Mouse (Mus musculus) neural tube, embryonic 12.5 days (tissue): ENCODE measurements around the gene Tmem59. TPM values are rescaled to one million over a fixed set of nuclear protein-coding genes. Genes with fewer than 3 reads are reported as not detected.
A peak's percentile ranks its signal among the peaks of the same experiment; 100 is the strongest.

Experiments
- ATAC-seq: fragments of 200-750 bp; cut with Nextera tagmentation; 2 replicates; pipeline ENCODE4 v1.8.0; 2017; ENCODE audit warnings: low read depth, mild to moderate bottlenecking, moderate TSS enrichment, moderate library complexity; ENCODE audit not compliant: low FRiP score
- H3K27ac ChIP-seq: fragments of 300-500 bp; sonication (generic); 2 replicates; pipeline ENCODE4 v1.5.1; 2016
- H3K27me3 ChIP-seq: fragments of 300-500 bp; sonication (generic); replicated peaks from 2 replicates; pipeline ENCODE4 v1.6.1; 2016; ENCODE audit warnings: mild to moderate bottlenecking
- H3K36me3 ChIP-seq: fragments of 300-500 bp; sonication (generic); 2 replicates; pipeline ENCODE4 v1.6.1; 2016; ENCODE audit warnings: mild to moderate bottlenecking
- H3K4me1 ChIP-seq: fragments of 300-500 bp; sonication (generic); 2 replicates; pipeline ENCODE4 v1.6.1; 2016
- H3K4me2 ChIP-seq: fragments of 300-500 bp; sonication (generic); replicated peaks from 2 replicates; pipeline ENCODE4 v1.6.1; 2016; ENCODE audit warnings: mild to moderate bottlenecking
- H3K4me3 ChIP-seq: fragments of 300-500 bp; sonication (generic); 2 replicates; pipeline ENCODE4 v1.5.1; 2016
- H3K9ac ChIP-seq: fragments of 300-500 bp; sonication (generic); 2 replicates; pipeline ENCODE4 v1.6.1; 2016; ENCODE audit warnings: mild to moderate bottlenecking
- H3K9me3 ChIP-seq: fragments of 300-500 bp; sonication (generic); 2 replicates; pipeline ENCODE4 v1.6.1; 2016; ENCODE audit warnings: mild to moderate bottlenecking
- WGBS: fragments of 180-500 bp; shearing (Covaris S2); methylation state at CpG from one replicate; pipeline ENCODE4 v1.1.7; 2016; 5-methylcytosine and 5-hydroxymethylcytosine counted together
- polyA plus RNA-seq: library from polyadenylated mRNA; unstranded; fragments of >200 nt; fragmentation: Nextera tagmentation; extraction: Ambion mirVana; gene quantifications from 2 replicates; pipeline ENCODE4 v1.2.1, GENCODE M21; 2016

Tmem59 gene
- polyA plus RNA-seq, 1 experiment from 2014 or later: 399 TPM

GRCm38 (mm10) chr4:107156983-107157401 lies 21.2 kb upstream of the Tmem59 start:
- H3K9ac ChIP-seq: no peak overlapping the region
- WGBS: 85% methylated on average over 4 of the region's 4 CpGs
- ATAC-seq: no peak
- no peaks in the 10 kb centered on the region for H3K9me3 ChIP-seq
- H3K27me3 ChIP-seq: no peaks in the 10 kb centered on the region
- no peak overlapping the region for H3K4me3 ChIP-seq
- no peaks in the 10 kb centered on the region for H3K4me1 ChIP-seq
- H3K27ac ChIP-seq: no peak overlapping the region
- H3K36me3 ChIP-seq: peaks cover 23% of the 10 kb centered on the region
- H3K4me2 ChIP-seq: no peak overlapping the region

- no peaks in the 10 kb centered on the region for H3K9me3 ChIP-seq
- H3K9ac ChIP-seq: no peak overlapping the region
- no peaks in the 10 kb centered on the region; the same call in 1 of the 2 replicates for H3K4me1 ChIP-seq
- no peak overlapping the region for H3K4me3 ChIP-seq
- 88% methylated on average over 11 of the region's 11 CpGs for WGBS
- ATAC-seq: no peak
- H3K4me2 ChIP-seq: no peak overlapping the region
- no peak overlapping the region for H3K27ac ChIP-seq
- peaks cover 23% of the 10 kb centered on the region for H3K36me3 ChIP-seq
- no peaks in the 10 kb centered on the region for H3K27me3 ChIP-seq
These were observed 18.9 kb upstream of the Tmem59 start for GRCm38 (mm10) chr4:107159166-107159773.

GRCm38 (mm10) chr4:107160181-107160580 lies 18.0 kb upstream of the Tmem59 start:
- Histone ChIP-seq H3K9ac (no peak overlapping the region), H3K27me3 (no peaks in the 10 kb centered on the region), H3K36me3 (peaks cover 20% of the 10 kb centered on the region), H3K4me2 (no peak overlapping the region), H3K4me3 (no peak overlapping the region), H3K9me3 (no peaks in the 10 kb centered on the region), H3K27ac (no peak overlapping the region), H3K4me1 (no peaks in the 10 kb centered on the region; the same call in 1 of the 2 replicates)
- ATAC-seq: no peak
- WGBS: 93% methylated on average over 8 of the region's 8 CpGs

- no peaks in the 10 kb centered on the region; the same call in 1 of the 2 replicates for H3K4me1 ChIP-seq
- H3K36me3 ChIP-seq: peaks cover 16% of the 10 kb centered on the region
- no peaks in the 10 kb centered on the region for H3K9me3 ChIP-seq
- no peak for ATAC-seq
- no peak overlapping the region for H3K27ac ChIP-seq
- H3K4me3 ChIP-seq: no peak overlapping the region
- WGBS: 86% methylated on average over 10 of the region's 10 CpGs
- no peaks in the 10 kb centered on the region for H3K27me3 ChIP-seq
- H3K9ac ChIP-seq: no peak overlapping the region
- H3K4me2 ChIP-seq: no peak overlapping the region
These were observed 14.9 kb upstream of the Tmem59 start for GRCm38 (mm10) chr4:107163341-107163740.

- peak; percentile 77 for ATAC-seq
- H3K4me2 ChIP-seq: no peak overlapping the region
- H3K27ac ChIP-seq: no peak overlapping the region
- no peak overlapping the region for H3K4me3 ChIP-seq
- H3K9ac ChIP-seq: no peak overlapping the region
- 47% methylated on average over 9 of the region's 9 CpGs for WGBS
- peaks cover 16% of the 10 kb centered on the region for H3K36me3 ChIP-seq
- H3K4me1 ChIP-seq: no peaks in the 10 kb centered on the region; the same call in 1 of the 2 replicates
- H3K27me3 ChIP-seq: no peaks in the 10 kb centered on the region
- H3K9me3 ChIP-seq: no peaks in the 10 kb centered on the region
These were observed 14.2 kb upstream of the Tmem59 start for GRCm38 (mm10) chr4:107163756-107164587.

GRCm38 (mm10) chr4:107166700-107167099 lies 11.5 kb upstream of the Tmem59 start:
- Histone ChIP-seq H3K4me1 (no peaks in the 10 kb centered on the region; the same call in 1 of the 2 replicates), H3K36me3 (peaks cover 9% of the 10 kb centered on the region; the same call in 1 of the 2 replicates), H3K4me2 (no peak overlapping the region), H3K27ac (no peak overlapping the region), H3K9me3 (no peaks in the 10 kb centered on the region), H3K27me3 (no peaks in the 10 kb centered on the region), H3K4me3 (no peak overlapping the region), H3K9ac (no peak overlapping the region)
- no peak for ATAC-seq
- 91% methylated on average over 5 of the region's 5 CpGs for WGBS

GRCm38 (mm10) chr4:107167798-107168197 lies 10.4 kb upstream of the Tmem59 start:
- Histone ChIP-seq H3K4me2 (no peak overlapping the region), H3K27ac (no peak overlapping the region), H3K9me3 (no peaks in the 10 kb centered on the region), H3K27me3 (no peaks in the 10 kb centered on the region), H3K36me3 (peaks cover 15% of the 10 kb centered on the region; the same call in 1 of the 2 replicates), H3K4me3 (no peak overlapping the region), H3K9ac (no peak overlapping the region), H3K4me1 (no peaks in the 10 kb centered on the region; the same call in 1 of the 2 replicates)
- 88% methylated on average over 5 of the region's 5 CpGs for WGBS
- no peak for ATAC-seq

GRCm38 (mm10) chr4:107177506-107177905 lies 693 bp upstream of the Tmem59 start:
- Histone ChIP-seq H3K9me3 (no peaks in the 10 kb centered on the region), H3K4me2 (peak overlapping the region; percentile 64), H3K4me1 (peaks cover 24% of the 10 kb centered on the region), H3K9ac (peak overlapping the region; percentile 92), H3K27ac (0 out of 2 replicates have a peak overlapping the region, but pooled peaks have one; percentile 97), H3K4me3 (peak overlapping the region; percentile 94), H3K27me3 (no peaks in the 10 kb centered on the region), H3K36me3 (peaks cover 16% of the 10 kb centered on the region)
- no peak for ATAC-seq
- WGBS: 52% methylated on average over 11 of the region's 11 CpGs

GRCm38 (mm10) chr4:107178830-107179490 lies 761 bp downstream of the Tmem59 start, which contains the start of gene Tceanc2:
Tceanc2 (minus strand) TSS chr4:107179116.
- Histone ChIP-seq H3K4me3 (peak within 1 kb of the TSS; percentile 94), H3K27me3 (no peaks in the 10 kb centered on the region), H3K4me1 (peaks cover 27% of the 10 kb centered on the region), H3K9ac (peak within 1 kb of the TSS; percentile 92), H3K27ac (peak within 1 kb of the TSS; percentile 97), H3K36me3 (peaks cover 7% of the 10 kb centered on the region), H3K4me2 (peak within 1 kb of the TSS; percentile 64), H3K9me3 (no peaks in the 10 kb centered on the region)
- WGBS: under 1% methylated on average over 47 of the region's 47 CpGs
- ATAC-seq: peak; percentile 78

GRCm38 (mm10) chr4:107179561-107179960 lies 1.4 kb downstream of the Tmem59 start:
- H3K27me3 ChIP-seq: no peaks in the 10 kb centered on the region
- ATAC-seq: no peak

GRCm38 (mm10) chr4:107180746-107181145 lies 2.5 kb downstream of the Tmem59 start:
- peaks cover 27% of the 10 kb centered on the region for H3K4me1 ChIP-seq
- H3K4me3 ChIP-seq: no peak overlapping the region
- no peaks in the 10 kb centered on the region for H3K9me3 ChIP-seq
- no peak overlapping the region for H3K9ac ChIP-seq
- peak overlapping the region; percentile 64 for H3K4me2 ChIP-seq
- ATAC-seq: no peak
- no peak overlapping the region for H3K27ac ChIP-seq
- no peaks in the 10 kb centered on the region for H3K27me3 ChIP-seq
- no peaks in the 10 kb centered on the region for H3K36me3 ChIP-seq

More at GRCm38 (mm10) chr4:107179561-107179960, 1.4 kb downstream of the Tmem59 start:
- Histone ChIP-seq H3K27ac (peak overlapping the region; percentile 97), H3K9ac (peak overlapping the region; percentile 92), H3K4me1 (peaks cover 27% of the 10 kb centered on the region), H3K9me3 (no peaks in the 10 kb centered on the region), H3K4me3 (peak overlapping the region; percentile 94), H3K36me3 (peaks cover 7% of the 10 kb centered on the region), H3K4me2 (peak overlapping the region; percentile 64)
- 6% methylated on average over 8 of the region's 8 CpGs for WGBS

- Histone ChIP-seq H3K36me3 (peaks cover 10% of the 10 kb centered on the region; the same call in 1 of the 2 replicates), H3K4me3 (no peak overlapping the region), H3K27ac (no peak overlapping the region), H3K9ac (no peak overlapping the region), H3K4me1 (peaks cover 25% of the 10 kb centered on the region), H3K4me2 (0 out of 2 replicates have a peak overlapping the region, but pooled peaks have one; percentile 14), H3K9me3 (no peaks in the 10 kb centered on the region), H3K27me3 (no peaks in the 10 kb centered on the region)
- no peak for ATAC-seq
- 92% methylated on average over 6 of the region's 6 CpGs for WGBS
These were observed 3.7 kb downstream of the Tmem59 start for GRCm38 (mm10) chr4:107181866-107182265.
